Mouse (Mus musculus) stomach, embryonic 14.5 days (tissue): ENCODE results near the gene Plau. TPM values are rescaled to one million over a fixed set of nuclear protein-coding genes. Genes with fewer than 3 reads are reported as not detected.

ENCODE experiments used
- ATAC-seq: fragments of 200-750 bp; cut with Nextera tagmentation; 2 replicates; pipeline ENCODE4 v1.8.0; 2017; ENCODE audit warnings: low read depth, moderate TSS enrichment; ENCODE audit not compliant: insufficient number of reproducible peaks, insufficient read depth, low FRiP score
- H3K27ac ChIP-seq: fragments of 300-500 bp; sonication (generic); 2 replicates; pipeline ENCODE4 v1.5.1; 2014; ENCODE audit warnings: mild to moderate bottlenecking, low read length, moderate library complexity, mixed read lengths
- H3K27me3 ChIP-seq: fragments of 300-500 bp; sonication (generic); 2 replicates; pipeline ENCODE4 v1.6.1; 2014; ENCODE audit warnings: low read length, control low read depth, mixed read lengths; ENCODE audit not compliant: control insufficient read depth, insufficient read depth
- H3K36me3 ChIP-seq: fragments of 300-500 bp; sonication (generic); 2 replicates; pipeline ENCODE4 v1.6.1; 2014; ENCODE audit warnings: mild to moderate bottlenecking, control low read depth, low read length, moderate library complexity, mixed read lengths; ENCODE audit not compliant: control insufficient read depth, insufficient read depth
- H3K4me1 ChIP-seq: fragments of 300-500 bp; sonication (generic); 2 replicates; pipeline ENCODE4 v1.6.1; 2014; ENCODE audit warnings: low read length, control low read depth, mixed read lengths; ENCODE audit not compliant: control insufficient read depth, insufficient read depth
- H3K4me2 ChIP-seq: fragments of 300-500 bp; sonication (generic); replicated peaks from 2 replicates; pipeline ENCODE4 v1.6.1; 2014; ENCODE audit warnings: low read depth, low read length, control low read depth
- H3K4me3 ChIP-seq: fragments of 300-500 bp; sonication (generic); 2 replicates; pipeline ENCODE4 v1.5.1; 2014; ENCODE audit warnings: low read depth, low read length, control low read depth
- H3K9ac ChIP-seq: fragments of 300-500 bp; sonication (generic); replicated peaks from 2 replicates; pipeline ENCODE4 v1.6.1; 2014; ENCODE audit warnings: low read depth, mild to moderate bottlenecking, control low read depth, low read length, moderate library complexity, mixed read lengths
- H3K9me3 ChIP-seq: fragments of 300-500 bp; sonication (generic); 2 replicates; pipeline ENCODE4 v1.6.1; 2016; ENCODE audit warnings: low read depth, low read length, control low read depth; ENCODE audit not compliant: control insufficient read depth
- WGBS: fragments of 180-500 bp; shearing (Covaris S2); extraction: QIAGEN DNeasy Blood & Tissue Kit; methylation state at CpG from one replicate; pipeline ENCODE4 v1.1.7; 2014; 5-methylcytosine and 5-hydroxymethylcytosine counted together
- polyA plus RNA-seq: library from polyadenylated mRNA; unstranded; fragments of >200 nt; fragmentation: Nextera tagmentation; extraction: Ambion mirVana; gene quantifications from 2 replicates; pipeline ENCODE4 v1.2.1, GENCODE M21; 2014

Plau gene
- polyA plus RNA-seq, 1 experiment from 2014 or later: 0.64 TPM

- Histone ChIP-seq H3K36me3 (no peaks in the 10 kb centered on the region), H3K27ac (no peak overlapping the region), H3K4me2 (no peak overlapping the region), H3K4me1 (peaks cover 3% of the 10 kb centered on the region; the same call in 1 of the 2 replicates), H3K27me3 (no peaks in the 10 kb centered on the region), H3K9me3 (no peaks in the 10 kb centered on the region), H3K4me3 (no peak overlapping the region), H3K9ac (no peak overlapping the region)
- no peak for ATAC-seq
- WGBS: 44% methylated on average over 9 of the region's 9 CpGs
Measured at GRCm38 (mm10) chr14:20831141-20831910, 5.1 kb upstream of the Plau start.

DNA sequence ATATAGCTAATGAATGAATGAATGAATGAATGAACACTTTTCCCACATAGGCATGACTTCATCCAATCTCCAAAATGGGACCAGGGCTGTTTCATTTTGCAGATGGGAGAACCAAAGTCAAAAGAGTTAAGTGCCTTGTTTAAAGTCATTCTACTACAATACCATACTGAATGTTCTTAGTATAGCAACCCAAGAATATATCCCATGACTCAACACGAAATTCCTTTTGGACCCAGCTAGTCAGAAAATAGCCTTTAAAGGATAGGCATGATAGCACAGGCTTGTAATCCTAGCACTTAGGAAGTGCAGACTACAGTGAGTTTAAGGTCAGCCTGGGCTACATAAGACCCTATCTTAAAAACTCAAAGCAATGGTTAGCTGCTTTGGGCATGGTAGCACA, 4.5 kb upstream of the Plau start:
- Histone ChIP-seq H3K4me2 (no peak overlapping the region), H3K4me3 (no peak overlapping the region), H3K36me3 (no peaks in the 10 kb centered on the region), H3K9ac (no peak overlapping the region), H3K27ac (no peak overlapping the region), H3K9me3 (no peaks in the 10 kb centered on the region), H3K4me1 (peaks cover 7% of the 10 kb centered on the region; the same call in 1 of the 2 replicates), H3K27me3 (no peaks in the 10 kb centered on the region)
- 86% methylated on average over 1 of the region's 1 CpGs for WGBS
- no peak for ATAC-seq

- Histone ChIP-seq H3K4me2 (no peak overlapping the region), H3K9me3 (no peaks in the 10 kb centered on the region), H3K36me3 (no peaks in the 10 kb centered on the region), H3K9ac (no peak overlapping the region), H3K27me3 (no peaks in the 10 kb centered on the region), H3K4me3 (no peak overlapping the region), H3K4me1 (peaks cover 8% of the 10 kb centered on the region; the same call in 1 of the 2 replicates), H3K27ac (no peak overlapping the region)
- WGBS: 81% methylated on average over 4 of the region's 4 CpGs
- no peak for ATAC-seq
Measured at GRCm38 (mm10) chr14:20833525-20833924, 2.9 kb upstream of the Plau start.

DNA sequence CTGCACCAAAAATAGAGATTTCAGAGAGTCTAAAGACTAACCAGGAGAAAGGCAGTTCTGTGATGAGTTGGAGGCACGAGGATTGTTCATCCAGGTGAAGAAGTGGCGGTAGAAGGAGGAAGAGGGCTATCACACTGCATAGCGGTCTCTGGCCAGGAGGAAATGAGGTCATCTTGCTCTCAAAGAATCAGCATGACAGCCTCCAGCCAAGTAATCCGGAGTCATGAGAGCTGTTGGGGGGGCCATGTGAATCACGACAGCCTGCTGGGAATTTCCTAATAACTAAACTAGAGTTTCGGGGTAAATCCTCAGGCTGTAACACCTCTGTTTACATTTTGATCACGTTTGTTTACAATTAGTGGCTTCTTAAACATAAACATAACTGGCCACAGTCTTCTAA, 2.3 kb upstream of the Plau start:
- no peaks in the 10 kb centered on the region for H3K9me3 ChIP-seq
- no peak for ATAC-seq
- no peaks in the 10 kb centered on the region for H3K36me3 ChIP-seq
- H3K4me1 ChIP-seq: peaks cover 8% of the 10 kb centered on the region; the same call in 1 of the 2 replicates
- H3K9ac ChIP-seq: no peak overlapping the region
- H3K4me3 ChIP-seq: no peak overlapping the region
- no peak overlapping the region for H3K4me2 ChIP-seq
- H3K27me3 ChIP-seq: no peaks in the 10 kb centered on the region
- no peak overlapping the region for H3K27ac ChIP-seq
- WGBS: 36% methylated on average over 7 of the region's 7 CpGs

- no peak overlapping the region for H3K27ac ChIP-seq
- 0 out of 2 replicates have a peak, but pooled peaks cover 4% of the 10 kb centered on the region for H3K4me1 ChIP-seq
- peak overlapping the region; percentile 46 for H3K9ac ChIP-seq
- peak overlapping the region; percentile 40 for H3K4me3 ChIP-seq
- peak; percentile 15; the same call in 1 of the 2 replicates for ATAC-seq
- no peaks in the 10 kb centered on the region for H3K27me3 ChIP-seq
- H3K9me3 ChIP-seq: no peaks in the 10 kb centered on the region
- no peaks in the 10 kb centered on the region for H3K36me3 ChIP-seq
- peak overlapping the region; percentile 95 for H3K4me2 ChIP-seq
- 6% methylated on average over 10 of the region's 10 CpGs for WGBS
Measured at GRCm38 (mm10) chr14:20836905-20837376, 481 bp downstream of the Plau start.

DNA sequence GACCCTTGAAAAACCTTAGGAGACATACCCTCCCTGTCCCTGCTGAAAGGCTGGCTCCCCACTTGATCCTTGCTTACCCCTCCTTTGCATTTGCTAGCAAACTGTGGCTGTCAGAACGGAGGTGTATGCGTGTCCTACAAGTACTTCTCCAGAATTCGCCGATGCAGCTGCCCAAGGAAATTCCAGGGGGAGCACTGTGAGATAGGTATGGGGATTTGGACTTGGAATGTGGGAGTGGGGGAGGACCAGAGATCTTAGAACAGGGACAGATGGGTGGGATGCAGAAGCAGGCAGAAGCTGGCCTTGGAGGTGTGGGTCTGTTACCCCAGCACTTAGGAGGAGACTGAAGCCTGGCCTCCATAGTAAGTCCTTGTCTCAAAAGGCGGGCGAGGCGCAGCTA, 1.2 kb downstream of the Plau start:
- no peak for ATAC-seq
- Histone ChIP-seq H3K9me3 (no peaks in the 10 kb centered on the region), H3K27me3 (no peaks in the 10 kb centered on the region), H3K4me2 (no peak overlapping the region), H3K27ac (no peak overlapping the region), H3K4me3 (no peak overlapping the region), H3K4me1 (0 out of 2 replicates have a peak, but pooled peaks cover 4% of the 10 kb centered on the region), H3K36me3 (no peaks in the 10 kb centered on the region), H3K9ac (no peak overlapping the region)
- WGBS: 72% methylated on average over 7 of the region's 7 CpGs

- H3K9ac ChIP-seq: no peak overlapping the region
- no peak overlapping the region for H3K27ac ChIP-seq
- no peaks in the 10 kb centered on the region for H3K27me3 ChIP-seq
- H3K9me3 ChIP-seq: no peaks in the 10 kb centered on the region
- 91% methylated on average over 2 of the region's 2 CpGs for WGBS
- H3K4me3 ChIP-seq: no peak overlapping the region
- no peak overlapping the region for H3K4me2 ChIP-seq
- no peaks in the 10 kb centered on the region for H3K36me3 ChIP-seq
- ATAC-seq: no peak
- 0 out of 2 replicates have a peak, but pooled peaks cover 4% of the 10 kb centered on the region for H3K4me1 ChIP-seq
Measured at GRCm38 (mm10) chr14:20841526-20841925, 5.1 kb downstream of the Plau start.

DNA sequence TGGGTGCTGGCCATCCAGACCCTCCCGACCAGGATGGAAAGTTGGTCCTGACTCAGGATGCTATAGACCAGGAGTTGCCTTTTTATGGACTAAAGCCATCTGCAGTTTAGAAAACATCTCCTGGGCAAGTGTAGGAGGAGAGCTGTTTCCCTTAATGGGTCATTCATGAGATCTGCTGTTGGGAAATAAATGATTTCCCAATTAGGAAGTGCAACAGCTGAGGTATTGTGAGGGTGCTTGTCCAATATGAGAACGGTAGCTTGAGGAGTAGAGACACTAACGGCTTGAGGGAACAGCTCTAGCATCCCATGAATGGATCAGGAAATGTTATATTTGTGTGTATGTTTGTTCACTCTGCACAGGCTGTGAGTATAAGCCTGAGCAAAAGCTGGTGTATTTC, 6.2 kb downstream of the Plau start:
- Histone ChIP-seq H3K4me2 (no peak overlapping the region), H3K9ac (no peak overlapping the region), H3K4me3 (no peak overlapping the region), H3K27ac (no peak overlapping the region), H3K36me3 (no peaks in the 10 kb centered on the region), H3K4me1 (no peaks in the 10 kb centered on the region), H3K9me3 (no peaks in the 10 kb centered on the region), H3K27me3 (no peaks in the 10 kb centered on the region)
- ATAC-seq: no peak
- WGBS: 77% methylated on average over 3 of the region's 3 CpGs
